Mouse (Mus musculus): ENCODE data around the gene Msl1.

The Msl1 gene

DNA sequence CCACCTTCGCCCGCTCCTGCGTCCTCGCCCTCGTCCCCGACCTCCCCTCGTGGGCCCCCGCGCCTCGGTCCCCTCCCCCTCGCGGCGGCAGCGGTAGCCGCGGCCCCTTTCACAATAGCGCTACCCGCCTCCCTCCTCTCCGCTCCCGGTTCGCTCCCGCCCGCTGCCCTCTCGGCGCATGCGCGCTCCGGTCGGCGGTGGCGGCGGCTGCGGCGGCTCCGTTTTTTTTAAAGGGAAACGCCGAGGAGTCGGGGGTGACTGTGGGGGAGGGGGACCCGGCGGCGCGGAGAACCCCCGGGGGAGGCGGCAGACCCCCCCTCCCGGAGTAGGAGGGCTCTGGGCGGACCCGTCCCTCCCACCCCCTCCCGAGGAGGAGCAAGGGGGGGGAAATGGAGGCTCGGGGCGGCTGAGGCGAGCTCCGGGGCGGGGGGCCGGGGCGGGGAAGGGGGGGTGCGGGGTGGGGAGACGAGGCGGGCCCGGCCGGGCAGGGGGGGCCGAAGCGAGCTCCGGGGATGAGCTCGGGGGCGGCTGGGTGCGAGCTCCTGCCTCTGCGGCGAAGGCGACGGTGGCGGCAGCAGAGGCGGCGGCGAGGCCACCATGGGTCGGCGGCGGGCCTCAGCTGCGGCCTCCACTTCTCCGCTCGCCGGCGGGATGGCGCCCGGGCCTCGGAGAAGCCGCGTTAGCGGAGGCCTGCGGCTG is at the start of gene Msl1:
TSS of gene Msl1 (plus strand) at position 502 of the 699 bp plus-strand sequence.
- TF ChIP-seq GATA4 (IDR thresholded peaks at IDR 0.05; ENCODE audit: insufficient replicate concordance, low read length), result no peak

DNA sequence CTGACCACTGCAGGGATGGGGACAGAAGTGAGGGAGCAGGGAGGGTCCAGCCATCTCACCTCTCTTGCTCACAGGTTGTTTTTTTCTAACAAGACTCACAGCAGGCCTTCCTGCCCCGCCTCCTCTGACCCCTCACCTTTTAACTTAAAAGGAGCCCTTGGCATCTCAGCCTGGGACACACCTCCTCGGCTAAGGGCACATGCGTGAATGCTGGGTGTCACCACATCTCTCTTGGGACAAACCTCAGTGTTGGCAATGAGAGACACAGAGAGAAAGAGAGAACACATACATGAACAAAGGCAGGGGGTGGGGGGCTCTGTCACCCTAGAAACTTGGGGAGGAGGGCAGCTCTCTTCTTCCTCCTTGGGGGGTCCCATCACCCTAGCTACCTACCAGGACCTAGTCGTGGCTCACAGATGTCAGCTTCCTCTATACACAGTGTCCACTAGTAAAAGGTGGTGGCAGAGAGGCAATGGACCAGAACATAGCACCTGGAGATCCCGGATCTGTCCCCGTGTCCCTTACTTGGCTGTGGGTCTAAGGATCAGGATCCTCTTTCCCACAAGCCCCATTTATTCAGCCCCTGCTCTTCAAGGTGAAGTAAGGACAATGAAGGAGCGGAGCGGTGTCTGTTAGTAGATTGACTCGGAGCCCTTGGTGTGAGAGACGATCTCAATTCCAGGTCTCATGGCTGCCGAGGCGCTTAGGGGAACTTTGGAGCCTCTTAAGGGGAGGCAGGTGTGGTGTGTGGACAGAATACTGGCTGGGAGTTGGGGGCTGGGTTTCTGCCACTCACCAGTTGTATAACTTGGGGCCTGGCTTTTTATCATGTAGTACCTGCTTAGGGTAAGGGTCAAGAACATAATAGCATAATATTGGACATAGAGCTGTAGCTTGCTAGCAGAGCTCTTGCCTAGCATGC is 49.1 kb upstream of the Msl1 start:
- TF ChIP-seq GATA4 (IDR thresholded peaks at IDR 0.05; ENCODE audit: insufficient replicate concordance, low read length), result no peak

DNA sequence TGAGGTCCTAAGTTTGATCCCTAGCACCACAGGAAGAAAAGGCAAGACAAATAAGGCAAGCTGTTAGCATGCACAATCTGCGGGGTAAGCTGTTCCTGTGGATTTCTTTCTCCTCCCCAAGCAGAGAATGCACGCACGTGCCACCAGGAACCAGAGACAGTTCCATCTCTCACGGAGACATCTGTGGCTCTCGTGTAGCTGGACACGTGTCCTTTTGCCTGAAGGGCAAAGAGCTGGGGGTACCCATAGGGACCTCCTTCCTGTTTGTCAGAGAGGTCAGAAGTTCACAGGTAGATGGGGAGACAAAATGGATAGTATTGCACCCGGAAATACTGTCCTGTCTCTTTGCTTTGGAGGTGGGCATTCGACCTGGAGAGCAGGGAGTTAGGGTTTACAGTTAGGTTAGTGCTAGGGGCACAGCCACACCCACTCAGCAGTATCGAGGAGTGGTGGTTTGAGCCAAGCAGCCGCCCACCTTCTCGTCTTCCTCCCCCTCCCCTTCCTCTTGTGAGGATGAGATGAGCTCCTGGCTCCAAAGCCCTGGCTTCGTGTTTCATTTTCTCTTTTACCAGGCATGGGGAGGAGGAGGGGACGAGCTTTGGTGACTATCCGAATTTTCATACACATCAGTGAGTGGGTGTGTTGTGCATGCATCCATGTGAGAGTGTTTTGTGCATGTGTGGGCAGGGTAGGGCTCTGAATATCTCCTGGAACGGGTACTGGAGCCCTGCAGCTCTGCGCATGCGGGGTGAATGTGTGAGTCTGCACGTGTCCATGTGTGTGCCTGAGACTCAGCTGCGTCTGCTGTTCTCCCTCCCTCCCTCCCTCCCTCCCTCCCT is 48.2 kb upstream of the Msl1 start:
- no peak for TF ChIP-seq GATA4 (IDR thresholded peaks at IDR 0.05; ENCODE audit: insufficient replicate concordance, low read length)

DNA sequence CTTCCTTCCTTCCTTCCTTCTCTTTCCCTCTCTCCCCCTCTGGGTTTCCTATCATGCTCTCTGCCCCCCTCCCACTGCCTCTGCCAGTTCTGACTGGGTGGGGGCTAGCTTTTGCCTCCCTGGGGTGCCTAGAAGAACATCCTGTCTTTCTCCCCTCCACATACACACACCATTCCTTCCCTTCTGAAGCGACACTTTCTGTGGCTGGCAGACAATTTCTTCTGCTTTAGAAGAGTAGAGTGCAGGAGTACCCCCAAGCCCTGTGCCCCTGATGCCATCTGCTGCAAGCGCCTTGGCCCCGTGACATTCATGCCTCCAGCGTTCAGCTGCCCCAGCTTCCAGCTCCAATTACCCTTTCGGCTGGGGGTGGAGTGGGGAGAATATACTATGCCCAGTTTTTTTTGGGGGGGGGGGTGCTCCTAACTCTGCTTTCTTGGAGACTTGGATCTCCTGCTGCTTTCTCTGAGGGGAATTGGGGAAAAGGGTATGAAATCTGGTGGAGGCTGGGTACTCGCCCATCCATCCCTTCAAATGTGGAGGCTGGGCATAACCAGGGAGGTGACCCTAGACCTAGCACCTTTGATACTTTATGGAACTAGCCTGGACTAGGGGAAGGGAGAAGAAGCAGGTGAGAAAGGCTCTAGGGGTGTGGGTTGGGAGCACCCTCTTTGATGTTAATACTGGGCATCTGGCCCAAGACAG is 47.4 kb upstream of the Msl1 start:
- TF ChIP-seq GATA4 (IDR thresholded peaks at IDR 0.05; ENCODE audit: insufficient replicate concordance, low read length), result no peak

DNA sequence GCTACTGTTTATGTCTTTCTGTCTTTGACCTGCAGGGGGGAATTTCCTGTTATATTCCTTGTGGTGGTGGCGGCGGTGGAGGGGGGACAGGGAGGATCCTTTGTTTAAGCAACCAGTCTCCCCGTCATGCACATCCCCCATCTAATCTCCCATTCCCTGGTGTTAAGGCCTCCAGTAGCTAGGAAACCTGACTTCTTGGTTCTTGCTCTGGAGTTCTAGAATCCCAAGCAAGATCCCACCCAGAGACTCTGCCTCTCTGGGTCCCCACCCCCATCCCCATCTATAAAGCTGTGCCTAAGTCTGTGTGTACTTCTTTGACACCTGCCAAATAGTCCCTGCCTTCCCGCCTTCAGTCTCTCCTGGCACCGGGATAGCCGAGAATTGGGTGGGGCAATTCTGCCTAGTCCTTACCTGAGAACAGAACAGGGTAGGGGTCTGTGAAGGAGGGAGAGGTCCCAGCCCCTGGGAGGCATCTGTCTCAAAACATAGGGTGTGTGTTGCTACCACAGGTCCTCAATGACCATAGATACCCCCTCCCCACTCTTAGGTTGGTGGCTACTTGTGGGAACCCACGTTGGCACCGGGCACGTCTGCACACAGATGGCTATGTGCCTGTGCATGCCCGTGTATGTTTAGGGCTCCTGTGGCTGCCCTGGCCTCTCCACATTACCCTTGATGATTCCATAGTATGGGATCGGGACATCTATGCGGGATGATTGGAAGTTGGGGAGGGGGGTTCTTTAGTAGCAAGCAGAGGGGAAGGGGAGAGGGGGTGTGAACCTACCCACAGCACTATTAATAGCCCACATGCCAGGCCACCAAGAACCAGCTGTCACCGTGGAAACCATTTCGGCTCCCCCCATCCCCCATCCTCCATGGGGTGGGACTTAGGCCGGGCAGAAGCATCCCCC is 46.6 kb upstream of the Msl1 start:
- no peak for TF ChIP-seq GATA4 (IDR thresholded peaks at IDR 0.05; ENCODE audit: insufficient replicate concordance, low read length)

DNA sequence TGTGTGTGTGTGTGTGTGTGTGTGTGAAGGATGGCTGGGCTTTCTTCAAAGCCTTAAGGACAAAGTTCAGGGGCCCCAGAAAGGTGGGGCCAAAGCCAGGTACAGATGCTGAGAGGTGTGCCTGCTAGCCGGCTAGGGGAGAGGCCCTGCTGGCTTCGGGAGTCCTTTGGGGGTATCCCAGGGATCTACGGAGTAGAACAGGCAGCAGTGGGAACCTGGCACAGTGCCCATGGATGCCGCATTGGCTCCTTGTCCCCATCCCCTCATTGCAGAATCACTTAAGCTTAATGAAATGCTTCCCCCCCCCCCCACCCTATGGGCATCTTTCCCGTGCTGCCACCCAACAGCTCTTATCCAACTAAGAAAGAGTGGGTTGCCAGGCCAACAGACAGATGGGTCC is 45.6 kb upstream of the Msl1 start:
- no peak for TF ChIP-seq GATA4 (IDR thresholded peaks at IDR 0.05; ENCODE audit: insufficient replicate concordance, low read length)

DNA sequence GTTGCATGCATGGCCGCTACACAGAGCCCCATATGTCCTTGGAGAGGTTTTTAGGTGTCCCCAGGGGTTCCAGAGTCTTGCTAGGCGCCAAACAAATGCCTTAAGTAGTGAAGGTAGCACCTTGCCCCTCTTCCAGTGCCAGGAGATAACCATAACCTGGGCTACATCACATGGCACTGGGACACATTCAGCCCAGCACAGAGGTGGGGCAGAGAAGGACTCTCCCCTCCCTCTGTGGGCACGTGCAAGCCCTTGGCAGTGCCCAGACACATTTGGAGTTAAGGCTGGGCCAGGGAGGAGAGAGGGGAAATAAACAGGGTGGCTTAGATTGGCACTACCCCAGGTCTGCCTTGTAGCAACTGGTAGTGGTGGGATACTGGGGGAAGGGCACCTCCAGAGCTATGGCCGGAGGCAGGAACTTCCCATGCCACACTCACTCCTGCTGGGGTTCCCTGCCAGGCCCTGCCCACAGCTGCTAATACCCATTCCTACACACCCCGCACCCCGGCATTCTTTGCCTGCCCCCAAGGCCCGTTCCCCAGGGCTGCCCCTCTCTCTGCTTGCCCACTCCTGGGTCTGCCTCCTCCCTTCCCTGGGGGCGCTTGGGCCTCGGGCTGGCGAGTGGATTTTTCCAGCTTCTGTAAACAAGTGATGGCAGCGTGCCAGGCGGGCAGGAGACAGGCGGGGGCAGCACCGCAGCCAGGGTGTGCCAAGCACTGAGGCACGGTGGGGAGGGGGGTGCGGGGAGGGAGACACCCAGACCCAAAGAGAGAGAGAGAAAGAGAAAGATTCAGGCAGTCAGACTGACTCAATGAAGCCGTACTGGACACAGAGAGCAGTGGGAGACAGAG is 44.7 kb upstream of the Msl1 start:
- TF ChIP-seq GATA4 (IDR thresholded peaks at IDR 0.05; ENCODE audit: insufficient replicate concordance, low read length), result no peak

DNA sequence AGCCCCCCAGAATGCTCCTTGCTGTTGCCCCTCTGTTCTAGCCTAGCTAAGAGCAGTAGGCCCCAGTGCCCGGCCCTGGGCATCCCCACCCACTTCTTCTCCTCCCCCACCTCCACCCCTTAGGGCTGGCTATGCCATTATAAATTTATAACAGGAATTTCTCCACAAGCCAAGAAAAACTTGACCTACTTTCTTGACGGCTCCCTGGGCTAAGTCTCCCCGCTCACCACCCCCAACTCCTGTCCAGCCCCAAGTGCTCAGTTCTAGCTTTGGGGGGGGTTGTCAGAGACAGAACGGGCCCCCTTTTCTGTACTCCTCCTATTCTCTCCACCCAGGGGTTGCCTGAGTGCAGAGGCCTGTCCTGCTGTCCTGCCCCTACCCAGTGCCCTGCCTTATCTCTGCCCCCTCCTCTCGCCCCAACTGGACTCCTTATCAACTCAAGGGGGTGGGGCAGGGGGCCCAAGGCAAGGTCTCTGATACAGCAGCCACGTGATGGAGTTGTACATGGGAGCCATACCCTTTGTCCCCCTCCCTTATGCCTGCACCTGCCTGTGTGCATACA is 44.0 kb upstream of the Msl1 start:
- TF ChIP-seq GATA4 (IDR thresholded peaks at IDR 0.05; ENCODE audit: insufficient replicate concordance, low read length), result no peak

DNA sequence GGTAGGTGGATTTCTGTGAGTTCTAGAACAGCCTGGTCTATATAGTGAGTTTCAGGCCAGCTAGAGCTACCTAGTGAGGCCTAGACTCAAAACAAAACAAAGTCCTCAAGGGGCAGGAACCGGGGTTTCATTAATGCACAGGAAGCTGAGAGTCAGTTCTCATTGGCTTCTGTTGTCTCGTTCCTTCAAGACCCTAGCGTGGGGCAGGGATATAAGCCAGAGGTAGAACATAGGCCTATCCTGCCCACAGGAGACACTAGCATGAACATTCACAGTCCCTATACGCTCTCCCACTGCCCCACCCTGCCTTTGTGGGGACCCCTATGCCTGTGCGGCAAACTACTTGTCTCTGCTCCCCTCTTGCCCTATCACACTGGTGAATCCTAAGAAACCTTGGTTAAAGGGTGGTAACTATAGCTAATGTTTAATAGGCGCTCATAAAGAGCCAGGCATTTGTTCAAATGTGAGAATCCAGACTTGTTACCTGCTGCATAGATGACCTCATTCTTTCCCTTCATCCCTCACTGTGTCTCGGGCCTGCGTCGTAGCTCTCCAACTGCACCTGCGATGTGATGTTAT is 42.7 kb upstream of the Msl1 start:
- TF ChIP-seq GATA4 (IDR thresholded peaks at IDR 0.05; ENCODE audit: insufficient replicate concordance, low read length), result no peak

DNA sequence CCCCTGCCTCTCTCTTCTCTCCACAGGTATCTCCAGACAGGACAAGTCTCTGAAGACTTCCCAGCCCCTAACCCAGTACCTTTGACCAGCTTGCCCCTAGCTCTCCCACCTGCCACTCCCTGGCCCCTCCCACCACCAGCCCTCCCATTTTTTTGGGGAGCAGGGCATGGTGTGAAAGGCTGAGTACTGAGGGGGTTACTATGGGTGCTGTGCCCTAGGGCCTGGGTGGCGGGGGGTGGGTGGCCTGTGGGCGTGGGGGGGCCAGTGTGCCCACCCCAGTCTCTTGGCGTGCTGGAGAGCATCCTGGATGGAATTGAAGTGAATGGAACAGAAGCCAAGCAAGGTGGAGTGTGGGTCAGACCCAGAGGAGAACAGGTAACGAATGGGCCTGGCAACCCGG is 42.1 kb upstream of the Msl1 start:
- TF ChIP-seq GATA4 (IDR thresholded peaks at IDR 0.05; ENCODE audit: insufficient replicate concordance, low read length), result no peak

DNA sequence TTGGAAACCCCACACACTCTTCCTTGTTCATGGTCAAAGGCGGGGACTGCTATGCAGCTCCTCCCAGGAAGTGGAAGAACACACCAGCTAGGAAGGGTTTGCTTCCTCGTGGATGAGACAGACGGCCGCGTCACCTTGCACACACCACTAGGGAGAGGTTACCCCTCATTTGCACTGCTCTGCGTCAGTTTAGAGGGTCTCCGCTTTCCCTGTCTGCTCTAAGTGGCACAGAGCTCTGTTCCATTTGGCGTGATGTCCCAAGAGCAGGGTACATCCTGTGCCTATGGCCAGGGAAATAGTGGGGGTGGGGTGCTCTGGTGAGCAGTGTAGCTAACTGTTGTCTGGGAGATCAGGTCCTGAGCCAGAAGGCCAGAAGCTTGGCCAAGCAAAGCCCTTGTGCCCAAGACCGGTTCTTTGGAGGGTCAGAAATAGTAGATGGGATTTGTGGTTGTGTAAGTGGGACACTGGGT is 41.1 kb upstream of the Msl1 start:
- TF ChIP-seq GATA4 (IDR thresholded peaks at IDR 0.05; ENCODE audit: insufficient replicate concordance, low read length), result no peak

DNA sequence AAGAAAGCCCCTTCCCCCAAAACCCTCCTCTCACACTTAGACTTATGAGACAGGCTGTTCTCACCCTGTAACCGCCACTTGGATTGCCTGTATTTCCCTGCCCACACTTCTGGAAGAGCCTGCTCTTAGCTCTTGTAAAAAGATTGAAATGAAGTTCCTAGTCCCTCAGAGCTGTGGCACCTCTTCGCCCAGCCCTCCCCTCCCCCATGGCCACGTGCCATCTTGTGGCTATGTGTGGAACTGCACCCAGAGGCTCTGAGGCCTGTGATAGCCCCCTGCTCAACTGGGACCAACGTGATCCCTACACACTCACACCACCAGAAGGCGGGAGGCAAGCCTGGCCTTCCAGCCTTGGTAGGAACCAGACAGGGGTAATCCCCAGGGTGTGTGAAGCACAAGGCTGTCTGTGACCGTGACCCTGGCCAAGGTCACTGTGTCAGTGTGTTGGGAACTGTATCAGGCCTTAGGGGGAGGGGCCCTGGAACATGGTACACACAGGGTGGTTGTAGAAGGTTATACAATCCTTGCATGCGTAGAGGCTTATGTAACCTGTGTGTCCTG is 40.6 kb upstream of the Msl1 start:
- no peak for TF ChIP-seq GATA4 (IDR thresholded peaks at IDR 0.05; ENCODE audit: insufficient replicate concordance, low read length)
